Mouse (Mus musculus): ENCODE measurements around the gene Josd2.

GRCm38 (mm10) chr7:44507491-44507890 is 39.7 kb downstream of the Josd2 start:
- no peak for TF ChIP-seq CTCF (conservative IDR thresholded peaks at IDR 0.05; ENCODE audit: insufficient read depth, insufficient read length, low read depth, low read length)
- TF ChIP-seq POLR2A (IDR thresholded peaks at IDR 0.05; ENCODE audit: low read depth, low read length), result no peak
